Mouse (Mus musculus): ENCODE measurements around the gene Gm20661.

DNA sequence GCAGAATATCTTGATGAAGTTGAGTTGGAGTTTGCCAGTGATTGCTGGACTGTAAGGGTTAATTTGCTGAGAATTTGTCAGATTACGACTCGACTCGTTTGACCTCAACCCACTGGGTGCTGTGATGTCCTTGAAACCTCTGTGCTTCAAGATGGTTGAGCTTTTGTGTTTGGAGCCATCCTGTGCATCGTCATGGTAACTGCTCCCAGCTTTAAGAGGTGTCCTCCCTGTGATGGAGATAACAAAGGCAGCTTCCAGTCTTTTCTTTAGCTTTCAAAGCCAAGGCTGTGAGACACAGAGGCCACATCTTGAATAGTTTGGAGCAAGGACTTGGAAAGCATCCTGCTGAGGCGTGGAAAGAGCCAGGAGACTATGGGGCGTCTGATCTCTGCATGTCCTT, 25.7 kb upstream of the Gm20661 start:
- TF ChIP-seq USF1 (IDR thresholded peaks at IDR 0.05; ENCODE audit: low read depth) (no peak), MAX (IDR thresholded peaks at IDR 0.05) (no peak), CTCF (IDR thresholded peaks at IDR 0.05; ENCODE audit: control insufficient read depth, insufficient read depth, insufficient read length) (no peak), MYOD1 (IDR thresholded peaks at IDR 0.05; ENCODE audit: control insufficient read depth, insufficient read length, low read depth) (no peak)
